Mouse (Mus musculus): Measurements from ENCODE around the gene Cabcoco1. TPM values are rescaled to one million over a fixed set of nuclear protein-coding genes. Genes with fewer than 3 reads are reported as not detected.

Cabcoco1 gene
- polyA plus RNA-seq, 1 experiment from 2014 or later: 0.29 TPM

- Histone ChIP-seq H3K4me2 (replicated peaks) (no peak overlapping the region), H3K4me1 (no peaks in the 10 kb centered on the region), H3K4me3 (no peak overlapping the region), H3K27me3 (no peaks in the 10 kb centered on the region), H3K27ac (replicated peaks) (no peak overlapping the region), H3K36me3 (no peaks in the 10 kb centered on the region), H3K9ac (replicated peaks) (no peak overlapping the region), H3K9me3 (no peaks in the 10 kb centered on the region)
- WGBS: 83% methylated on average over 7 of the region's 7 CpGs
- no peak; the same call in 1 of the 2 replicates for ATAC-seq (ENCODE audit: low FRiP score, low read depth)
These were observed 121.2 kb downstream of the Cabcoco1 start for GRCm38 (mm10) chr10:68420393-68420920.

- no peaks in the 10 kb centered on the region for H3K9me3 ChIP-seq
- H3K36me3 ChIP-seq: no peaks in the 10 kb centered on the region
- 82% methylated on average over 2 of the region's 2 CpGs for WGBS
- no peak overlapping the region for H3K9ac ChIP-seq (replicated peaks)
- no peak overlapping the region for H3K4me2 ChIP-seq (replicated peaks)
- ATAC-seq (ENCODE audit: low FRiP score, low read depth): no peak
- H3K27ac ChIP-seq (replicated peaks): no peak overlapping the region
- no peaks in the 10 kb centered on the region for H3K4me1 ChIP-seq
- H3K4me3 ChIP-seq: no peak overlapping the region
- no peaks in the 10 kb centered on the region for H3K27me3 ChIP-seq
These were observed 121.8 kb downstream of the Cabcoco1 start for GRCm38 (mm10) chr10:68419893-68420292.

GRCm38 (mm10) chr10:68417074-68417790 lies 124.5 kb downstream of the Cabcoco1 start:
- Histone ChIP-seq H3K27me3 (no peaks in the 10 kb centered on the region), H3K4me1 (no peaks in the 10 kb centered on the region), H3K4me2 (replicated peaks) (no peak overlapping the region), H3K36me3 (no peaks in the 10 kb centered on the region), H3K9ac (replicated peaks) (no peak overlapping the region), H3K9me3 (no peaks in the 10 kb centered on the region), H3K27ac (replicated peaks) (no peak overlapping the region), H3K4me3 (no peak overlapping the region)
- ATAC-seq (ENCODE audit: low FRiP score, low read depth): no peak
- WGBS: 88% methylated on average over 13 of the region's 13 CpGs

GRCm38 (mm10) chr10:68405936-68406335 lies 135.8 kb downstream of the Cabcoco1 start:
- WGBS: 77% methylated on average over 4 of the region's 4 CpGs
- Histone ChIP-seq H3K4me3 (no peak overlapping the region), H3K27me3 (no peaks in the 10 kb centered on the region), H3K4me2 (replicated peaks) (no peak overlapping the region), H3K36me3 (no peaks in the 10 kb centered on the region), H3K9me3 (no peaks in the 10 kb centered on the region), H3K27ac (replicated peaks) (no peak overlapping the region), H3K9ac (replicated peaks) (no peak overlapping the region), H3K4me1 (no peaks in the 10 kb centered on the region)
- no peak for ATAC-seq (ENCODE audit: low FRiP score, low read depth)

GRCm38 (mm10) chr10:68396786-68397185 lies 144.9 kb downstream of the Cabcoco1 start:
- no peaks in the 10 kb centered on the region; the same call in 1 of the 2 replicates for H3K4me1 ChIP-seq
- no peak overlapping the region for H3K4me2 ChIP-seq (replicated peaks)
- WGBS: 78% methylated on average over 8 of the region's 8 CpGs
- no peak overlapping the region for H3K9ac ChIP-seq (replicated peaks)
- no peaks in the 10 kb centered on the region for H3K27me3 ChIP-seq
- ATAC-seq (ENCODE audit: low FRiP score, low read depth): no peak
- H3K4me3 ChIP-seq: no peak overlapping the region
- H3K9me3 ChIP-seq: peaks cover 5% of the 10 kb centered on the region; the same call in 1 of the 2 replicates
- H3K27ac ChIP-seq (replicated peaks): no peak overlapping the region
- H3K36me3 ChIP-seq: no peaks in the 10 kb centered on the region

GRCm38 (mm10) chr10:68396083-68396482 lies 145.6 kb downstream of the Cabcoco1 start:
- no peak overlapping the region for H3K9ac ChIP-seq (replicated peaks)
- H3K4me3 ChIP-seq: no peak overlapping the region
- no peak overlapping the region for H3K4me2 ChIP-seq (replicated peaks)
- H3K4me1 ChIP-seq: no peaks in the 10 kb centered on the region; the same call in 1 of the 2 replicates
- no peak overlapping the region for H3K27ac ChIP-seq (replicated peaks)
- ATAC-seq (ENCODE audit: low FRiP score, low read depth): no peak
- 68% methylated on average over 2 of the region's 2 CpGs for WGBS
- peaks cover 5% of the 10 kb centered on the region; the same call in 1 of the 2 replicates for H3K9me3 ChIP-seq
- H3K36me3 ChIP-seq: no peaks in the 10 kb centered on the region
- H3K27me3 ChIP-seq: no peaks in the 10 kb centered on the region

- H3K4me2 ChIP-seq (replicated peaks): no peak overlapping the region
- no peaks in the 10 kb centered on the region; the same call in 1 of the 2 replicates for H3K4me1 ChIP-seq
- H3K4me3 ChIP-seq: no peak overlapping the region
- H3K36me3 ChIP-seq: no peaks in the 10 kb centered on the region
- H3K9me3 ChIP-seq: no peaks in the 10 kb centered on the region
- WGBS: 75% methylated on average over 4 of the region's 4 CpGs
- no peak overlapping the region for H3K27ac ChIP-seq (replicated peaks)
- ATAC-seq (ENCODE audit: low FRiP score, low read depth): no peak
- H3K27me3 ChIP-seq: no peaks in the 10 kb centered on the region
- no peak overlapping the region for H3K9ac ChIP-seq (replicated peaks)
These were observed 150.1 kb downstream of the Cabcoco1 start for GRCm38 (mm10) chr10:68391640-68392039.

- H3K36me3 ChIP-seq: no peaks in the 10 kb centered on the region
- H3K9ac ChIP-seq (replicated peaks): no peak overlapping the region
- H3K9me3 ChIP-seq: no peaks in the 10 kb centered on the region
- no peak for ATAC-seq (ENCODE audit: low FRiP score, low read depth)
- H3K4me1 ChIP-seq: no peaks in the 10 kb centered on the region; the same call in 1 of the 2 replicates
- WGBS: 81% methylated on average over 4 of the region's 4 CpGs
- no peaks in the 10 kb centered on the region for H3K27me3 ChIP-seq
- no peak overlapping the region for H3K4me2 ChIP-seq (replicated peaks)
- H3K27ac ChIP-seq (replicated peaks): no peak overlapping the region
- no peak overlapping the region for H3K4me3 ChIP-seq
These were observed 152.9 kb downstream of the Cabcoco1 start for GRCm38 (mm10) chr10:68388802-68389201.

GRCm38 (mm10) chr10:68388138-68388537 lies 153.6 kb downstream of the Cabcoco1 start:
- no peak overlapping the region for H3K4me3 ChIP-seq
- no peak overlapping the region for H3K27ac ChIP-seq (replicated peaks)
- no peaks in the 10 kb centered on the region for H3K27me3 ChIP-seq
- no peaks in the 10 kb centered on the region for H3K36me3 ChIP-seq
- H3K9ac ChIP-seq (replicated peaks): no peak overlapping the region
- no peak overlapping the region for H3K4me2 ChIP-seq (replicated peaks)
- H3K9me3 ChIP-seq: no peaks in the 10 kb centered on the region
- H3K4me1 ChIP-seq: no peaks in the 10 kb centered on the region; the same call in 1 of the 2 replicates
- no peak for ATAC-seq (ENCODE audit: low FRiP score, low read depth)
- WGBS: 85% methylated on average over 7 of the region's 7 CpGs

Other genes starting within 250 kb of the Cabcoco1 start
- gene Tmem26, start 181.8 kb upstream of the Cabcoco1 start, polyA plus RNA-seq (2016; fragmentation: Nextera tagmentation; extraction: Ambion mirVana): 6.7 and 7.2 TPM in 2 replicates